Mouse (Mus musculus) frontal cortex, postnatal 36 days (tissue): ENCODE measurements at regions not wholly inside any gene's neighbourhood (a gene's known extent, or its start where the extent isn't known, plus 50 kb on each side); places are given as distances from the start of the nearest gene placed in this dataset.

Experiments used
- DNase-seq, 2 experiments: peaks; one replicate each; pipeline ENCODE4 v3.0.0; 2022; ENCODE audit warnings: low spot score in 2 of 2

GRCm38 (mm10) chr5:126733470-126733869, 508.1 kb upstream of the Tmem132c start:
- peak; percentile 87 to 89 for DNase-seq

- no peak for DNase-seq
These were observed 505.9 kb upstream of the Tmem132c start for GRCm38 (mm10) chr5:126735733-126736132.

- DNase-seq, result no peak
These were observed 503.9 kb upstream of the Tmem132c start for GRCm38 (mm10) chr5:126737681-126738080.

GRCm38 (mm10) chr5:126740861-126741410, 500.7 kb upstream of the Tmem132c start:
- no peak for DNase-seq

GRCm38 (mm10) chr5:126755107-126755506, 486.5 kb upstream of the Tmem132c start:
- DNase-seq, result no peak

GRCm38 (mm10) chr5:126765037-126765707, 476.4 kb upstream of the Tmem132c start:
- DNase-seq, result no peak

GRCm38 (mm10) chr5:126769031-126769430, 472.6 kb upstream of the Tmem132c start:
- no peak for DNase-seq

GRCm38 (mm10) chr5:126787706-126788610, 453.6 kb upstream of the Tmem132c start:
- peak in 1 of 2 experiments; percentile 43 for DNase-seq

GRCm38 (mm10) chr5:126799698-126800279, 441.8 kb upstream of the Tmem132c start:
- peak in 1 of 2 experiments; percentile 40 for DNase-seq

GRCm38 (mm10) chr5:126806656-126807055, 435.0 kb upstream of the Tmem132c start:
- no peak for DNase-seq

GRCm38 (mm10) chr5:126816069-126816468, 425.5 kb upstream of the Tmem132c start:
- no peak for DNase-seq

- DNase-seq, result peak; percentile 19 to 55
These were observed 406.2 kb upstream of the Tmem132c start for GRCm38 (mm10) chr5:126835440-126835839.

GRCm38 (mm10) chr5:126842606-126843005, 399.0 kb upstream of the Tmem132c start:
- DNase-seq, result no peak

GRCm38 (mm10) chr5:126862078-126862477, 379.5 kb upstream of the Tmem132c start:
- no peak for DNase-seq

- no peak for DNase-seq
These were observed 365.8 kb upstream of the Tmem132c start for GRCm38 (mm10) chr5:126875842-126876241.

- no peak for DNase-seq
These were observed 350.9 kb upstream of the Tmem132c start for GRCm38 (mm10) chr5:126890710-126891109.

- no peak for DNase-seq
These were observed 348.5 kb upstream of the Tmem132c start for GRCm38 (mm10) chr5:126893063-126893462.

- no peak for DNase-seq
These were observed 331.5 kb upstream of the Tmem132c start for GRCm38 (mm10) chr5:126910084-126910483.

- DNase-seq, result no peak
These were observed 324.3 kb upstream of the Tmem132c start for GRCm38 (mm10) chr5:126917300-126917699.

- DNase-seq, result no peak
These were observed 308.1 kb upstream of the Tmem132c start for GRCm38 (mm10) chr5:126933466-126933865.

GRCm38 (mm10) chr5:126944861-126945260, 296.7 kb upstream of the Tmem132c start:
- peak in 1 of 2 experiments; percentile 9 for DNase-seq

GRCm38 (mm10) chr5:126954189-126954588, 287.4 kb upstream of the Tmem132c start:
- no peak for DNase-seq
